Mouse (Mus musculus) embryonic facial prominence, embryonic 15.5 days (tissue): ENCODE results near the gene Vsig10. TPM values are rescaled to one million over a fixed set of nuclear protein-coding genes. Genes with fewer than 3 reads are reported as not detected.

Experiments used
- ATAC-seq: fragments of 200-750 bp; cut with Nextera tagmentation; 2 replicates; pipeline ENCODE4 v1.8.0; 2017; ENCODE audit warnings: low read depth, moderate TSS enrichment; ENCODE audit not compliant: insufficient number of reproducible peaks, low FRiP score, low TSS enrichment
- H3K27ac ChIP-seq: fragments of 300-500 bp; sonication (generic); replicated peaks from 2 replicates; pipeline ENCODE4 v1.5.1; 2015; ENCODE audit warnings: mild to moderate bottlenecking, inconsistent platforms
- H3K27me3 ChIP-seq: fragments of 300-500 bp; sonication (generic); 2 replicates; pipeline ENCODE4 v1.6.1; 2015; ENCODE audit warnings: inconsistent platforms
- H3K36me3 ChIP-seq: fragments of 300-500 bp; sonication (generic); 2 replicates; pipeline ENCODE4 v1.6.1; 2015; ENCODE audit warnings: mild to moderate bottlenecking, inconsistent platforms
- H3K4me1 ChIP-seq: fragments of 300-500 bp; sonication (generic); 2 replicates; pipeline ENCODE4 v1.6.1; 2015; ENCODE audit warnings: inconsistent platforms
- H3K4me2 ChIP-seq: fragments of 300-500 bp; sonication (generic); replicated peaks from 2 replicates; pipeline ENCODE4 v1.6.1; 2015; ENCODE audit warnings: mild to moderate bottlenecking, inconsistent platforms
- H3K4me3 ChIP-seq: fragments of 300-500 bp; sonication (generic); replicated peaks from 2 replicates; pipeline ENCODE4 v1.5.1; 2015; ENCODE audit warnings: mild to moderate bottlenecking, inconsistent platforms
- H3K9ac ChIP-seq: fragments of 300-500 bp; sonication (generic); 2 replicates; pipeline ENCODE4 v1.6.1; 2015; ENCODE audit warnings: inconsistent platforms
- H3K9me3 ChIP-seq: fragments of 300-500 bp; sonication (generic); replicated peaks from 2 replicates; pipeline ENCODE4 v1.6.1; 2016; ENCODE audit warnings: inconsistent platforms
- WGBS: fragments of 180-500 bp; shearing (Covaris S2); methylation state at CpG from one replicate; pipeline ENCODE4 v1.1.7; 2015; 5-methylcytosine and 5-hydroxymethylcytosine counted together
- polyA plus RNA-seq: library from polyadenylated mRNA; unstranded; fragments of >200 nt; fragmentation: Nextera tagmentation; extraction: Ambion mirVana; gene quantifications from 2 replicates; pipeline ENCODE4 v1.2.1, GENCODE M21; 2015

Vsig10 gene
- polyA plus RNA-seq, 1 experiment from 2014 or later, result 14.4 TPM

DNA sequence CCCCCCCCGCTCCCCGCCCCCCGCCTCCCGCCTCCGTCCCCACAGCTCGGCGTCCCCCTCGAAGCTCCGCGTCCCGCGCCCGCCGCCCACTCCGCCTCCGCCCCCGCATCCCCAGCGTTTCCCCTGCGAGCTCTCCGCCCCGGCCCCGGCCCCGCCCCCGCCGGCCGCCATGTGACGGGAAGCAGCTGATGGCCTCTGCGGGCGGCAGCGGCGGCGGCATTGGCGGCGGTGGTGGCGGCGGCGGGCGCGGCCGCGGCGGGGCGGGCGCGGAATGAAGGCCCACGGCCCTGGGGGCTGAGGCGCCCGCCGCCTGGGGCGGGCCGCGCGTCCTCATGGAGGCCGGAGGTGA, 38.2 kb downstream of the Vsig10 start, which contains the start of gene Wsb2:
Gene Wsb2, plus strand, starts transcription at position 176 of the 349 bp plus-strand sequence.
- peak within 1 kb of the TSS; percentile 78 for H3K4me3 ChIP-seq
- WGBS, result 0% methylated on average over 31 of the region's 54 CpGs
- no peaks in the 10 kb centered on the region for H3K27me3 ChIP-seq
- H3K4me2 ChIP-seq, result peak within 1 kb of the TSS; percentile 87
- H3K4me1 ChIP-seq, result peaks cover 54% of the 10 kb centered on the region
- peak within 1 kb of the TSS; percentile 86 for H3K9ac ChIP-seq
- no peaks in the 10 kb centered on the region for H3K9me3 ChIP-seq
- H3K27ac ChIP-seq, result peak within 1 kb of the TSS; percentile 88
- ATAC-seq, result peak; percentile 71
- no peaks in the 10 kb centered on the region for H3K36me3 ChIP-seq

- Histone ChIP-seq H3K27ac (peak overlapping the region; percentile 88), H3K9me3 (no peaks in the 10 kb centered on the region), H3K4me1 (peaks cover 60% of the 10 kb centered on the region), H3K36me3 (no peaks in the 10 kb centered on the region), H3K4me2 (peak overlapping the region; percentile 87), H3K27me3 (no peaks in the 10 kb centered on the region), H3K4me3 (peak overlapping the region; percentile 78), H3K9ac (peak overlapping the region; percentile 86)
- peak; percentile 48 for ATAC-seq
- WGBS, result under 1% methylated on average over 47 of the region's 49 CpGs
These were observed 38.8 kb downstream of the Vsig10 start for GRCm38 (mm10) chr5:117357478-117358247.

DNA sequence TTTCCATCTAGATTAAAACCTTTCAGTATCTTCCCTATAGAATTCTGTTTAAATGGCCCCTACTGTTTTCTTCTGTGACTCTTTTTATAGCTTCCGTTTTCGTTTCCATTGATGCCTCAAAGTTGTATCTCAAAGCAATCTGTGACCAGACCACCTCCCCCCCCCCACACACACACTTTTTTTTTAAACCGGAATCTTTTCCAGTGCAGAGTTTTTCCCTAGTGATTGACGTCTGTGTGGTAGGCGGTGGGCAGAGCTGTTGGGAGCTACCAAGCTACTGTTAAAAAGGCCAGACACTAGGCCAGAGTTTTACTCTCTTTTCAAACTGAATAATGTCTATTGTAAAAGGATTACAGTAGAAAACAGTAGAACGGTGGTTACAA, 39.4 kb downstream of the Vsig10 start:
- peaks cover 65% of the 10 kb centered on the region for H3K4me1 ChIP-seq
- peak overlapping the region; percentile 88 for H3K27ac ChIP-seq
- no peaks in the 10 kb centered on the region for H3K27me3 ChIP-seq
- 12% methylated on average over 6 of the region's 6 CpGs for WGBS
- ATAC-seq, result no peak
- H3K9ac ChIP-seq, result peak overlapping the region; percentile 86
- peak overlapping the region; percentile 87 for H3K4me2 ChIP-seq
- no peaks in the 10 kb centered on the region for H3K9me3 ChIP-seq
- peak overlapping the region; percentile 78 for H3K4me3 ChIP-seq
- H3K36me3 ChIP-seq, result 0 out of 2 replicates have a peak, but pooled peaks cover 1% of the 10 kb centered on the region

GRCm38 (mm10) chr5:117358725-117359124, 39.8 kb downstream of the Vsig10 start:
- Histone ChIP-seq H3K9me3 (no peaks in the 10 kb centered on the region), H3K27ac (no peak overlapping the region), H3K36me3 (peaks cover 5% of the 10 kb centered on the region; the same call in 1 of the 2 replicates), H3K27me3 (no peaks in the 10 kb centered on the region), H3K9ac (no peak overlapping the region), H3K4me1 (peaks cover 69% of the 10 kb centered on the region), H3K4me2 (peak overlapping the region; percentile 87), H3K4me3 (peak overlapping the region; percentile 78)
- no peak for ATAC-seq
- 29% methylated on average over 11 of the region's 11 CpGs for WGBS

- no peak overlapping the region for H3K4me3 ChIP-seq
- H3K27me3 ChIP-seq, result no peaks in the 10 kb centered on the region
- H3K27ac ChIP-seq, result no peak overlapping the region; the same call in 1 of the 2 replicates
- no peak for ATAC-seq
- no peaks in the 10 kb centered on the region for H3K9me3 ChIP-seq
- peaks cover 69% of the 10 kb centered on the region for H3K4me1 ChIP-seq
- 33% methylated on average over 7 of the region's 7 CpGs for WGBS
- H3K36me3 ChIP-seq, result peaks cover 11% of the 10 kb centered on the region
- no peak overlapping the region for H3K9ac ChIP-seq
- no peak overlapping the region; the same call in 1 of the 2 replicates for H3K4me2 ChIP-seq
These were observed 40.8 kb downstream of the Vsig10 start for GRCm38 (mm10) chr5:117359497-117360227.

DNA sequence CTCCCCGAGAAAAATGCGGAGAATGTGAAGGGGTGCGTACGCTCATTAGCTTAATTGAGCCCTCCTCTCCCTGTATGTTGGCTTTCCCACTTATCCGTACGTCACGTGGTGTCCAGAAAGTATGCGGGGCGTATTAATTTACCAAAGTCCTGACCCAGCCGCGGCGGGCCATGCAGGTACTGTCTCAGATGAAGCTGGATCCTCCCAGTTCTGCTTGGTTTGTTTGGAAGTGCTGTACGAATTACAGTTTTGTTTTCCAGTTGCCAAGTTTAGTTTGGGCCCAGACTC, 41.3 kb downstream of the Vsig10 start:
- peaks cover 68% of the 10 kb centered on the region for H3K4me1 ChIP-seq
- H3K4me3 ChIP-seq, result no peak overlapping the region
- no peaks in the 10 kb centered on the region for H3K27me3 ChIP-seq
- no peak overlapping the region; the same call in 1 of the 2 replicates for H3K4me2 ChIP-seq
- H3K9ac ChIP-seq, result no peak overlapping the region
- WGBS, result 43% methylated on average over 13 of the region's 13 CpGs
- H3K36me3 ChIP-seq, result peaks cover 16% of the 10 kb centered on the region
- no peak for ATAC-seq
- H3K27ac ChIP-seq, result no peak overlapping the region
- no peaks in the 10 kb centered on the region for H3K9me3 ChIP-seq

GRCm38 (mm10) chr5:117360631-117361541, 42.0 kb downstream of the Vsig10 start:
- H3K36me3 ChIP-seq, result peaks cover 22% of the 10 kb centered on the region
- 0 out of 2 replicates have a peak overlapping the region, but pooled peaks have one; percentile 3 for H3K27ac ChIP-seq
- H3K27me3 ChIP-seq, result no peaks in the 10 kb centered on the region
- no peak overlapping the region for H3K9ac ChIP-seq
- peaks cover 61% of the 10 kb centered on the region for H3K4me1 ChIP-seq
- ATAC-seq, result no peak
- no peak overlapping the region for H3K4me2 ChIP-seq
- WGBS, result 40% methylated on average over 13 of the region's 13 CpGs
- H3K4me3 ChIP-seq, result no peak overlapping the region
- no peaks in the 10 kb centered on the region for H3K9me3 ChIP-seq

- Histone ChIP-seq H3K9ac (no peak overlapping the region), H3K27ac (no peak overlapping the region), H3K4me1 (peaks cover 55% of the 10 kb centered on the region), H3K36me3 (peaks cover 28% of the 10 kb centered on the region), H3K9me3 (no peaks in the 10 kb centered on the region), H3K27me3 (no peaks in the 10 kb centered on the region), H3K4me2 (no peak overlapping the region), H3K4me3 (no peak overlapping the region)
- ATAC-seq, result no peak
- 64% methylated on average over 4 of the region's 4 CpGs for WGBS
These were observed 42.7 kb downstream of the Vsig10 start for GRCm38 (mm10) chr5:117361590-117361989.

GRCm38 (mm10) chr5:117363066-117363782, 44.3 kb downstream of the Vsig10 start:
- peaks cover 40% of the 10 kb centered on the region for H3K36me3 ChIP-seq
- peaks cover 49% of the 10 kb centered on the region for H3K4me1 ChIP-seq
- 54% methylated on average over 15 of the region's 15 CpGs for WGBS

DNA sequence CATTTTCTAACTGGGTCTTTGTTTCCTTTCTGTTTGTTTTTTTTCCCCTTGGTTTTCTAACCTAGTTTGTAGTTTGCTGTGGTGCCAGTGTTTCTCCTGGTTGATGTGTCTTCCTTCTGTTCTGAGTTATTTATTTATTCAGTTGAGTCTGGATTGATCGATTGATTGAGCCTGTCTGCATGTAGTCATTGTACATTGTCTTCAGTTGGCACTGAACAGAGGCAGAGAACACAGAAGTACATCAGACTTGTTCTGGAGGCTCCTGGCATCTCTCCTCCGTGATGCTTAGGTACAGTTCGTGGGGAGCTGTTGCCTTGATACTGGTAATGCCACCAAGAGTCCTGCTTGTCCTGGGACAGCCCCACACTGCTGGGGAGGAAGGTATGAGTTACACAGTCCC, 45.9 kb downstream of the Vsig10 start:
- H3K9me3 ChIP-seq, result no peaks in the 10 kb centered on the region
- 87% methylated on average over 3 of the region's 3 CpGs for WGBS
- H3K4me2 ChIP-seq, result no peak overlapping the region
- no peaks in the 10 kb centered on the region for H3K27me3 ChIP-seq
- no peak for ATAC-seq
- H3K9ac ChIP-seq, result no peak overlapping the region
- H3K27ac ChIP-seq, result no peak overlapping the region
- H3K36me3 ChIP-seq, result peaks cover 56% of the 10 kb centered on the region
- H3K4me1 ChIP-seq, result peaks cover 36% of the 10 kb centered on the region
- H3K4me3 ChIP-seq, result no peak overlapping the region

More at GRCm38 (mm10) chr5:117363066-117363782, 44.3 kb downstream of the Vsig10 start:
- Histone ChIP-seq H3K4me2 (no peak overlapping the region), H3K9me3 (no peaks in the 10 kb centered on the region), H3K27me3 (no peaks in the 10 kb centered on the region), H3K27ac (0 out of 2 replicates have a peak overlapping the region, but pooled peaks have one; percentile 7), H3K9ac (no peak overlapping the region), H3K4me3 (no peak overlapping the region)
- ATAC-seq, result no peak
